Mouse (Mus musculus) neural tube, embryonic 14.5 days (tissue): ENCODE data around the gene Ppp1r18. TPM values are rescaled to one million over a fixed set of nuclear protein-coding genes. Genes with fewer than 3 reads are reported as not detected.

Experiments
- ATAC-seq: fragments of 200-750 bp; cut with Nextera tagmentation; 2 replicates; pipeline ENCODE4 v1.8.0; 2017; ENCODE audit warnings: low read depth, mild to moderate bottlenecking, moderate TSS enrichment, moderate library complexity
- H3K27ac ChIP-seq: fragments of 300-500 bp; sonication (generic); 2 replicates; pipeline ENCODE4 v1.5.1; 2014; ENCODE audit warnings: low read depth, mild to moderate bottlenecking, control low read depth, low read length, moderate library complexity, mixed read lengths
- H3K27me3 ChIP-seq: fragments of 300-500 bp; sonication (generic); 2 replicates; pipeline ENCODE4 v1.6.1; 2014; ENCODE audit warnings: low read length; ENCODE audit not compliant: control insufficient read depth, insufficient read depth
- H3K36me3 ChIP-seq: fragments of 300-500 bp; sonication (generic); 2 replicates; pipeline ENCODE4 v1.6.1; 2014; ENCODE audit warnings: low read length, mixed read lengths; ENCODE audit not compliant: control insufficient read depth, insufficient read depth
- H3K4me1 ChIP-seq: fragments of 300-500 bp; sonication (generic); 2 replicates; pipeline ENCODE4 v1.6.1; 2014; ENCODE audit warnings: low read length; ENCODE audit not compliant: control insufficient read depth, insufficient read depth
- H3K4me2 ChIP-seq: fragments of 300-500 bp; sonication (generic); 2 replicates; pipeline ENCODE4 v1.6.1; 2014; ENCODE audit warnings: mild to moderate bottlenecking, low read depth, low read length, control low read depth
- H3K4me3 ChIP-seq: fragments of 300-500 bp; sonication (generic); 2 replicates; pipeline ENCODE4 v1.5.1; 2014; ENCODE audit warnings: low read depth, low read length, control low read depth, mixed read lengths
- H3K9ac ChIP-seq: fragments of 300-500 bp; sonication (generic); replicated peaks from 2 replicates; pipeline ENCODE4 v1.6.1; 2014; ENCODE audit warnings: low read depth, mild to moderate bottlenecking, control low read depth, low read length, mixed read lengths
- H3K9me3 ChIP-seq: fragments of 300-500 bp; sonication (generic); 2 replicates; pipeline ENCODE4 v1.6.1; 2016; ENCODE audit warnings: low read length; ENCODE audit not compliant: control insufficient read depth
- whole genome bisulfite sequencing: fragments of 180-500 bp; shearing (Covaris S2); extraction: QIAGEN DNeasy Blood & Tissue Kit; methylation state at CpG from one replicate; pipeline ENCODE4 v1.1.7; 2014; 5-methylcytosine and 5-hydroxymethylcytosine counted together
- polyA plus RNA-seq: library from polyadenylated mRNA; unstranded; fragments of >200 nt; fragmentation: Nextera tagmentation; extraction: Ambion mirVana; gene quantifications from 2 replicates; pipeline ENCODE4 v1.2.1, GENCODE M21; 2014

The Ppp1r18 gene
- polyA plus RNA-seq, 1 experiment from 2014 or later, result 18.0 TPM

GRCm38 (mm10) chr17:35824402-35824801 lies 41.0 kb upstream of the Ppp1r18 start:
- peak overlapping the region; percentile 62; the same call in 1 of the 2 replicates for H3K4me3 ChIP-seq
- no peak for ATAC-seq
- no peak overlapping the region for H3K9ac ChIP-seq
- H3K4me2 ChIP-seq, result peak overlapping the region; percentile 69; the same call in 1 of the 2 replicates
- peaks cover 13% of the 10 kb centered on the region; the same call in 1 of the 2 replicates for H3K36me3 ChIP-seq
- WGBS, result 57% methylated on average over 7 of the region's 7 CpGs
- no peaks in the 10 kb centered on the region for H3K27me3 ChIP-seq
- no peaks in the 10 kb centered on the region for H3K9me3 ChIP-seq
- H3K4me1 ChIP-seq, result peaks cover 20% of the 10 kb centered on the region
- no peak overlapping the region for H3K27ac ChIP-seq

- Histone ChIP-seq H3K27me3 (no peaks in the 10 kb centered on the region), H3K4me1 (peaks cover 23% of the 10 kb centered on the region)
Observed at GRCm38 (mm10) chr17:35825109-35825850, 40.1 kb upstream of the Ppp1r18 start.

GRCm38 (mm10) chr17:35829737-35830136 lies 35.7 kb upstream of the Ppp1r18 start:
- H3K4me3 ChIP-seq, result no peak overlapping the region
- H3K27ac ChIP-seq, result no peak overlapping the region
- peaks cover 36% of the 10 kb centered on the region for H3K36me3 ChIP-seq

More at GRCm38 (mm10) chr17:35825109-35825850, 40.1 kb upstream of the Ppp1r18 start:
- no peak overlapping the region for H3K4me2 ChIP-seq
- no peak overlapping the region for H3K27ac ChIP-seq
- no peak overlapping the region for H3K9ac ChIP-seq
- H3K36me3 ChIP-seq, result peaks cover 13% of the 10 kb centered on the region; the same call in 1 of the 2 replicates
- no peak overlapping the region for H3K4me3 ChIP-seq
- no peak for ATAC-seq
- no peaks in the 10 kb centered on the region for H3K9me3 ChIP-seq
- 96% methylated on average over 13 of the region's 13 CpGs for WGBS

GRCm38 (mm10) chr17:35832400-35833238 lies 32.8 kb upstream of the Ppp1r18 start:
- 60% methylated on average over 8 of the region's 8 CpGs for WGBS
- no peak overlapping the region for H3K27ac ChIP-seq

More at GRCm38 (mm10) chr17:35829737-35830136, 35.7 kb upstream of the Ppp1r18 start:
- no peak overlapping the region for H3K9ac ChIP-seq
- peak; percentile 58; the same call in 1 of the 2 replicates for ATAC-seq
- no peak overlapping the region for H3K4me2 ChIP-seq
- 3% methylated on average over 21 of the region's 21 CpGs for WGBS
- no peaks in the 10 kb centered on the region for H3K27me3 ChIP-seq
- no peaks in the 10 kb centered on the region for H3K9me3 ChIP-seq
- peaks cover 16% of the 10 kb centered on the region for H3K4me1 ChIP-seq

GRCm38 (mm10) chr17:35833239-35833751 lies 32.1 kb upstream of the Ppp1r18 start:
- H3K27me3 ChIP-seq, result no peaks in the 10 kb centered on the region
- no peak for ATAC-seq
- H3K4me3 ChIP-seq, result no peak overlapping the region
- H3K4me2 ChIP-seq, result no peak overlapping the region
- H3K9ac ChIP-seq, result no peak overlapping the region
- WGBS, result 19% methylated on average over 5 of the region's 5 CpGs
- peaks cover 42% of the 10 kb centered on the region for H3K36me3 ChIP-seq
- H3K27ac ChIP-seq, result no peak overlapping the region
- H3K9me3 ChIP-seq, result no peaks in the 10 kb centered on the region
- peaks cover 30% of the 10 kb centered on the region for H3K4me1 ChIP-seq

More at GRCm38 (mm10) chr17:35832400-35833238, 32.8 kb upstream of the Ppp1r18 start:
- no peaks in the 10 kb centered on the region for H3K27me3 ChIP-seq
- H3K4me3 ChIP-seq, result no peak overlapping the region
- no peak overlapping the region for H3K9ac ChIP-seq
- no peaks in the 10 kb centered on the region for H3K9me3 ChIP-seq
- H3K36me3 ChIP-seq, result peaks cover 45% of the 10 kb centered on the region
- no peak for ATAC-seq
- no peak overlapping the region for H3K4me2 ChIP-seq
- peaks cover 30% of the 10 kb centered on the region for H3K4me1 ChIP-seq

GRCm38 (mm10) chr17:35833894-35834293 lies 31.5 kb upstream of the Ppp1r18 start:
- Histone ChIP-seq H3K27me3 (no peaks in the 10 kb centered on the region), H3K9ac (no peak overlapping the region), H3K4me3 (peak overlapping the region; percentile 5; the same call in 1 of the 2 replicates), H3K4me1 (peaks cover 30% of the 10 kb centered on the region), H3K9me3 (no peaks in the 10 kb centered on the region), H3K36me3 (peaks cover 42% of the 10 kb centered on the region), H3K27ac (no peak overlapping the region), H3K4me2 (peak overlapping the region; percentile 69)
- 66% methylated on average over 5 of the region's 5 CpGs for WGBS
- no peak for ATAC-seq

GRCm38 (mm10) chr17:35834696-35835422 lies 30.5 kb upstream of the Ppp1r18 start:
- peaks cover 42% of the 10 kb centered on the region for H3K36me3 ChIP-seq
- peak overlapping the region; percentile 93 for H3K4me3 ChIP-seq

GRCm38 (mm10) chr17:35835424-35836140 lies 29.8 kb upstream of the Ppp1r18 start:
- Histone ChIP-seq H3K9me3 (no peaks in the 10 kb centered on the region), H3K4me1 (peaks cover 33% of the 10 kb centered on the region), H3K4me2 (peak overlapping the region; percentile 69), H3K9ac (peak overlapping the region; percentile 98; the same call in 1 of the 2 replicates), H3K27me3 (no peaks in the 10 kb centered on the region), H3K4me3 (peak overlapping the region; percentile 93), H3K27ac (no peak overlapping the region), H3K36me3 (peaks cover 39% of the 10 kb centered on the region)
- WGBS, result 78% methylated on average over 26 of the region's 26 CpGs
- no peak for ATAC-seq

More at GRCm38 (mm10) chr17:35834696-35835422, 30.5 kb upstream of the Ppp1r18 start:
- Histone ChIP-seq H3K9me3 (no peaks in the 10 kb centered on the region), H3K27ac (no peak overlapping the region), H3K27me3 (no peaks in the 10 kb centered on the region), H3K9ac (peak overlapping the region; percentile 98; the same call in 1 of the 2 replicates), H3K4me2 (peak overlapping the region; percentile 69), H3K4me1 (peaks cover 33% of the 10 kb centered on the region)
- WGBS, result 70% methylated on average over 26 of the region's 26 CpGs
- ATAC-seq, result no peak
